Mouse (Mus musculus): ENCODE results near the gene Ascc2. TPM values are rescaled to one million over a fixed set of nuclear protein-coding genes. Genes with fewer than 3 reads are reported as not detected.
A peak's percentile ranks its signal among the peaks of the same experiment; 100 is the strongest.
"Not testable (repeated sequence)": the region's sequence is repeated elsewhere in the genome, so short reads cannot be mapped to it uniquely, and the experiment has no call there.

Ascc2 gene
- total RNA-seq, 1 experiment from 2014 or later, result 31.3 TPM

DNA sequence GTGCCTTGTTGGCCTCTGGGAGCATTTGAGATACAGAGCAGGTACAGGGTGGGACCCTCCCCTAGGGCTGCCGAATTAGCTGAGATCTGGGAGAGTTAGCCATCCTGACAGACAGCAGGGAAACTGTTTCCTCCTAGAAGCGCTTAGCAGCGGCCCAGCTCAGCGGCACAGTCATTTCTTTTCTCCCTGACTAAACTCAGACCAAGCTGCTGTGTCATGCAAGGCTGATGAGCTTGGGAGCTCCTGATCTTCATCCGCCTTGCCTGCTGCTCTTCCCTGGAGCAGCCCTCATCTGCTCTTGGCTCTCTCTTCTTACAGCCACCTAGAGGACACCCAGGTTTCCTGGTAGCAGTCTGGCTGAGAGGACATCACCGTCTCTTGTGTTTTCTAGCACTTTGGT, 46.6 kb downstream of the Ascc2 start:
- DNase-seq, result no peak

- DNase-seq, result peak; percentile 69
Observed at GRCm38 (mm10) chr11:4685071-4685470, 47.5 kb downstream of the Ascc2 start.

DNA sequence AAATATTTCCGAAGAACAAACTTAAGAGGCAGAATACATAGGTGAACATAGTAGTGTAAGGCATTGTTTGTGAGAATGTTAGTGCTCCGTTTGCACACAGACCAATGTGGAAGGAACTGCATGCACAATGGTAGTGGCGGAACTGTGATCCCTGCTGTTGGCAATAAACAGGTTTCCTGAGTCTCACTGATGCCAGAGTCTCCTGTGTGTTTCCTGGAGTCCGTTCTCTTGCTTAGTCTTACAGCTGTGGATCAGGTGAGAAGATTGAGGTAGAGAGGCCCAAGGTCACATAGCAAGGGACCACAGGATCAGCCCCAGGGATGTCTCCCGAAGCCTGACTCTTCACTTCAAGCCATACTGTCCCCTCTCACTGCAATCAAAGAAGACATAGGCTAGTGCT, 48.0 kb downstream of the Ascc2 start:
- DNase-seq, result no peak

DNA sequence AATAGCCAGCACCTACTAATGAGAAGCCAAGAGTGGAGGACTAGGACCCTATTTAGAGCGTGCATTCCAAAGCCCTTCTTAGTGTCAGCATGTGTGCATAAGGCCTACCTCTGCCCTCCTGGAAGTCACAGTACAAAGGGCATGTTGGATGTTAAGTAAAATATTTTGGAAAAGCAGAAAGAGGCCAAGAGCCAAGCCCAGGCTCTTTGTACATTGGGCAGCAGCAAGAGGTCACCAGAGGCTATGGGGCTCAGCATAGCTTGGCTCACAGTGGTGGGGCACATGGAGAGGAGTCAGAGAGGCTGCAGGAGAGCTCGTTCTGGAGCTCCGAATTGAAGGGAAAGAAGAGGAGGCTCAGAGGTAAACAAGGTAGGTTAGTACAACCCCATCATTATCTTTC, 49.5 kb downstream of the Ascc2 start:
- no peak for DNase-seq

- DNase-seq, result no peak
Observed at GRCm38 (mm10) chr11:4687874-4688273, 50.3 kb downstream of the Ascc2 start.

- no peak for DNase-seq
Observed at GRCm38 (mm10) chr11:4688632-4689380, 51.3 kb downstream of the Ascc2 start.

- no peak for DNase-seq
Observed at GRCm38 (mm10) chr11:4690353-4690752, 52.8 kb downstream of the Ascc2 start.

DNA sequence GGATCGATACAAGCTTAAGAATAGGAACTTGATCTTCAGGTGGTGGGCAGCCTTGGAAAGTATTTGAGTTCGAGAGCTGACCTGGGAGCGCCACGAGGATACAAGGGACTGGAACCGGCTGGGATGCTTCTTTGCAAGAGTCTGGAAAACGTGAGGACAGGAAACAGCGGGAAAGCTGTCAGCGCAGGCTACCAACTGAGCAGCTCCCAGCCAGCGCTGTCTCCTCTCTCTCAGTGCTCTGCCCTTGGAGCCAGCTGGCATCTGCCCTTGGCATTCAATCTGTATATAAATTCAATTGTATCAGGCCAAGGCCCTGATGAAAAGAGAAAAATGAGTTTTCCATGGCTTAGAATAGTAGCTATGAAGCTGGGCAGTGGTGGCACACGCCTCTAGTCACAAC, 53.7 kb downstream of the Ascc2 start:
- DNase-seq, result peak; percentile 84

DNA sequence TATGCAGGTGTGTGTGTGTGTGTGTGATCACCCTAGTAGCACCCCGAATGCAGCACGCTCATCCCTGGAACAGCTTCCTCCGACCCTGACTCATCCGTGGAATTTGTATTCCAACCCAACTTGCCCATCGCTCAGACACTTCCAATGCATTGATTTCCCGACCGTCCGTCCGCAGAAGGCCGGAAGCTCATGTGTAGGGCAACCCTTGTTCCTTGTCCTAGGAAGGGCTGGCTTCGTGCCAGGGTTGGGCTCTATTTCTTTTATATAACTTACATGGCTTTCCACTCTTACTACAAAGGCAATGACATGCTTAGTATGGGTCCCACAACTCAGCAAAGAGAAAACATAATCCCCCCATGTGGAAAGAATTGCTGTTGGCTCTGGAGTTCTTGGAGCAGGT, 54.6 kb downstream of the Ascc2 start:
- peak; percentile 55 for DNase-seq

DNA sequence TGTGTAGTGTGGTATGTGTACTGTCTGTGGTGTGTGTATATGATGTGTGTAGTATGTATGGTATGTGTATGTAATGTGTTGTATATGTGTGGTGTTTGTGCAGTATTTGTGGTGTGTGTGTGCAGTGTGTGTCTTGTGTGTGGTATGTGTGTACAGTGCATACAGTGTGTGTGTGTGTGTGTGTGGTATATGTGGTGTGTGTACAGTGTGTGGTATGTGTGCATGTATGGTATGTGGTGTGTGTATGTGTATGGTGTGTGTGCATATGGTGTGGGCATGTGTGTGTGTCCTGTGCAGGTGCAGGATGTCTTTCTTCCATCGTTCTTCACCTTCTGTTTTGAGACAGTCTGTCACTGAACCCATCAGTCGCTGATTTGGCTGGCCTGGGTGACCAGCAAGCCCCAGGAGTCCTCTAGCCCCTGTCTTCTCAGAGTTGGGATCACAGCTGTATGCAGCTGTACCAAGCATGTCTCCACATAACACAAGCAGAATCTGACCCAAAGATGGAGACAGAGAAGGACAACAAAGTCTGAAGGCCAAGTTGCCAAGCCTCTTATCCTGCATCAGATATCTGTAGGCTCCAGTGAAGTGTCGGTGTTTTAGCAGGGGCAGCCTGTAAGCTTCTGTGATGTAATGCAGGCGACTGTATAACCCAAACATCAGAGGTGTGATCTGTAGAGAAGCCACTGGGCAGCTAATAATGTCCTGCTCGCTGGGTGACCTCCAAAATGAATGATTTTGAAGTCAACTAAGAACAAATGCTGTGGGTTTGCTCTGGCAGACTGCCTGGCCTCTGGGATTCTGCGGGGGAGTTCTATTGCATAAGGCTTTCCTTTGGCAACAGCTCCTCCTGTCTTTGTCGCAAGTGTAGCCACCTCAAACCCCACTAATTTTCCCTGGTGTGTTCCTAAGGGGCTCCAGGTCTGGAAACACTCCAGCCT, 59.8 kb downstream of the Ascc2 start:
- DNase-seq, result peak; percentile 92

GRCm38 (mm10) chr11:4700726-4701125, 63.2 kb downstream of the Ascc2 start:
- DNase-seq, result peak; percentile 51

GRCm38 (mm10) chr11:4703688-4704071, 66.1 kb downstream of the Ascc2 start:
- no peak for DNase-seq

DNA sequence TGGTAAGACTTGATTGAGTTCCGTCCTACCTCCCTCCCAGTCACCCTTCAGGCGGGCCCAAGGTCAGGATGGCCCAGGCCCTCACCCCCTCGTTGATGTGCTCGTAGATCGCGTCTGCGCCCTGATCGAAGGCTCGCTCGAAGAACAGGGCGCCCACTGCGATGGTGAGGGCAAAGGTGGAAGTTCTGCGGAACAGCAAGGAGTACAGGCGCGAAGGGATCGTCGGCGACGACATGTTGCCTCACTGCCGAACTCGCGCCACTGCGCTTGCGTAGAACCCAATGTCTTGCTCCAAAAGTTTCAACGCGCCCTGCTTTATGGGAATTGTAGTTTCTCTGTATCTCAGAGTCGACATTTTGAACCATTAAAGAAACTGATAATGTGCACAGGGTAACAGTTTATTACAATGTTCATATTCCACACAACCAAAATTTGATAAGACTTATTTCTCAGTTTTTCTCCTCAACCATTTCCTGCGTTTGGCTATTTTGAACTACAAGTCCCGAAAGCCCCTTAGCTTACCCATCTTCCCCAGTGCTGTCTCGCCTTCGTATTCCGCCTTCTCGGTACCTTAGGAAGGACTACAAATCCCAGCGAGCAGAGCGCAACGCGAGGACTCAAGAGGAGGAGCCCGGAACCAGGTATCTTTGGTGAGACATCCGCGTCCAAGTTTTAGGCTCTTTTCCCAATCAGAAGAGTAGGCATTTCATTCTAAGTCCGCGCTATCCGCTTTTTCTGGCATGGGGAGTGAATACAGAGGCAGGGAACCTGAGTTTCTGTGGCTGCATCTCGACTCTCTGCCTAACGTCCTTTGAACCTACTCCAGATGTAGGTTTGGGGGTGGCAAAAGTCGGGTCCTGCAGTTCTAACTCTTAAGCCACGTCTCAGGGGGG, 66.8 kb downstream of the Ascc2 start, which contains the start of the genes Uqcr10 and Zmat5:
Gene Uqcr10 (minus strand): TSS at position 271 of the 893 bp plus-strand sequence.
Gene Zmat5 (plus strand): TSS at position 607 of the 893 bp plus-strand sequence.
- DNase-seq, result peak; percentile 95

DNA sequence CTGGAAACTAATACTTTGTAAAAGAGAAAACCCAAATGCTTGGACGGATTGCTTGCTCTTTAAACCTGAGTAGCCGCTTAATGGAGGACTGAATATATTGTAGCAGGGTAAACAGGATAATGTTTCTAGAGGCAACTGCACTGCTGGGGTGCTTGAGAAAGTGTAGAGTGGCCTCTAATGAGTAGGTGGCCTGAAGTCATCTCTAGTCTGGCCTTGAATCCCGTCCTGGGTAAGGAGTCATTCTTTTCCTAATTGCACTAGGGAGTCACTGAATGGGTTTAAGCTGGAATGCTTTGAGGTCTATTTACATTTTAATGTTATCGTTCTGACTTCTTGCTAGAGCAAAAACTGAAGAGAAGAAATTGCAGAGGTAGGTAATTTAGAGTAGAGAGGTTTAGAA, 67.6 kb downstream of the Ascc2 start:
- no peak for DNase-seq

- not testable (repeated sequence) for DNase-seq
Observed at GRCm38 (mm10) chr11:4710188-4710587, 72.6 kb downstream of the Ascc2 start.

DNA sequence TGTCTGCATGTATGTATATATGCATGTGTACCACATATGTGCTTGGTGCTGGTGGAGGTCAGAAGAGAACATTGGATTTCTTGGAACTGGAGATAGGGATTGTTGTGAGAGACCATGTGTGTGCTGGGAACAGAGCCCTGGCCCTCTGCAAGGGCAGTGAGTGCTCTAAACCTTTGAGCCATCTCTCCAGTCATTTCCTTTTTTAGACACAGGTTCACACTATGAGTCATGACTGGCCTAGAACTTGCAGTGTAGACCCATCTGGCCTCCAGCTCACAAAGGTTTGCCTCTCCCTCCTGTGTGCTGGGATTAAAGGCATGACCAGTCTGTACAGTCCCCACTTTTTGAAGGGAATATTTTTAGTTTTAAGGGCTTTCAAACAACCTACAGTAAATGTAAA, 75.3 kb downstream of the Ascc2 start:
- DNase-seq, result no peak

DNA sequence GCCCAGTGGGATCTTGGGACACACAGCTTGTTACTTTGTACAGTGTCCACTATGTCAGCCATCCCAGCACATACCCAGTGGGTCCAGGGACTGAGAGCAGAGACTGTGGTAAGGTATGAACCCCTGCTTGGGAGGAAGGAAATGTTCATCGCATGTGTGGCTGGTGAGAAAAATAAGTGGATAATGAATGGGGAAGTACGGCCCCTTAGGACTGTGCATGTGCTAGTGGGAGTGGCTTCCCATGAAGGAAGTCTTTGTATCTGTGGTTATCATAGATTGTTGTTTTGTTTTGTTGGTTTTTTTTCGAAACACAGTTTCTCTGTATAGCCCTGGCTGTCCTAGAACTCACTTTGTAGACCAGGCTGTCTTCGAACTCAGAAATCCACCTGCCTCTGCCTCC, 77.2 kb downstream of the Ascc2 start:
- no peak for DNase-seq

DNA sequence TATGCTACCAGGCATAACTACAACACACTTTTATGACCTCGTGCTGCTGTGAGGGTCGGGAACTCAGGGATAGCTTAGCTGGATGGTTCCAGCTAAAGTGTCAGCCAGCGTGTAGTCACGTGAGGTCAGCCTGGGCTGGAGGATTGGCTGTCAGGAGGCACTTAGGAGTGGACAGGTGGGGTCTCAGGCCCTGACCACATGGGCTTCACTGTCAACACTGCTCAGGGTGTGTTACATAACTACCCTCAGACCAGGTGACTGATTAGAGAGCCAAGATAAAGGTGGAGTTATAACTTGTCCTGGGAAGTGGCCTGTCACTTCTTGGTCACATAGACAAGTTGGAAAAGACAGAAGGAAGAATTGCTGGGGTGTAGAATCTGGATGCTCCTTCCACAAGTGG, 78.0 kb downstream of the Ascc2 start:
- DNase-seq, result no peak

- no peak for DNase-seq
Observed at GRCm38 (mm10) chr11:4716530-4717236, 79.1 kb downstream of the Ascc2 start.

DNA sequence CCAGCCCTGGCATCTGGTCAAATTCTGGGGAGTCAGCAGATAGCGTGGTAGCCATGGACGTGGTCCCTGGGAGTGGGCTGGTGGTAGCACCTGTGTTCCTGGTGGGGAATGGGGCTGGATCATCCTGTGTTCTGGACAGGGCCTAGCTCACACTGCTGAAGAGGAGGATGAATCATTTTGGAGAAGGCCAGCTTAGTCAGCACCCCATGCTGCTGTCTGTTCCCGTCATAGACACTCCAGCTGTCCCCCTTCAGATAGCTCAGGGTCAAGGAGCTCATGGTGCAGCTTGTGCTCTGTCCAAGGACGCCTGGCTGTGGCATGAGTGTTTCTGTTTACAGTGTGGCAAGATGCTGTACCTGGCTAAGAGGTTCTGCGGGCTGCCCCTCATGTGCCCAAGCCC, 81.0 kb downstream of the Ascc2 start:
- DNase-seq, result peak; percentile 52

DNA sequence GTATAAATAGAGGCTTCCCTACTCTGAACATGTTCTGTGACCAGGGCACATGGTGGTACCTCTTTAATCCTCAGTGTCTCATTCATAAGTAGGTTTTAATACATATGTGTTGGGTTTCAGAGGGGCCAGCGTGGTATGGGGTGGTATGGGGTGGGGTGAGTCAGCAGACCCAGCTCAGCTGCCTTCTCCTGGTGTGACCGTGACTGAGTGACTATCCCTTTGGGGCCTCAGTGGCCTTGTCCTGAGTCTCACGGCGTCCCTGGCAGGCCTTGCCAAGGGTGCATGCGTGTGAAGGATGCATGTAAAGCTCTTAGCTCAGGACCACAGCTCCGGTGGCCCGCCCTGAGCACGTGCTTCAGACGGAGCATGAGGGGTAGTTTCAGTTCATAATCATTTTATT, 82.4 kb downstream of the Ascc2 start:
- peak; percentile 78 for DNase-seq

DNA sequence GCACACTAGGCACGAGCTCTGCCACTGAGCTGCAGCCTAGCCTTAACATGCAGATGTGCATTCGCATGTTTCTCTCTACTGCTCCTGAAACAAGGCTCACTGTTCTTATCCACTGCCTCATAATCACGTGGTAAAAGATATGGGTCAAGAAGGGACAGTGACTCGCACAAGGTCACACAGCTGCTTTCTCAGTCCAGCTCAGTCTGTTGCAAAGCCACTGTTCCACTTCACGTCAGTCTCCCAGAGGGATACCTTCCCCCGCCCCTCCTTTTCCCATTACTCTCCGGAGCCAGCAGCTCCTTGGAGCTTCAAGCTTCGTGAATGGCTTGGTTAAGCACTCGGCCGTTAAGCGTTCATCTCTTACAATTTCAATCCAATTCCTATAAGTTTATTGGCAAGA, 82.8 kb downstream of the Ascc2 start:
- peak; percentile 69 for DNase-seq

All from adrenal gland, postnatal 14 days (tissue).